Mouse (Mus musculus) erythroblast, embryonic 14.5 days (primary cell): ENCODE measurements at regions not wholly inside any gene's neighbourhood (a gene's known extent, or its start where the extent isn't known, plus 50 kb on each side); places are given as distances from the start of the nearest gene placed in this dataset.

ENCODE experiments used
- GATA1 ChIP-seq: IDR thresholded peaks from 2 replicates; pipeline ENCODE4 v1.6.1; 2012; ENCODE audit warnings: low read length, inconsistent platforms, mixed read lengths
- TAL1 ChIP-seq: IDR thresholded peaks from 3 replicates; pipeline ENCODE4 v1.6.1; 2012; ENCODE audit warnings: low read length, inconsistent platforms, mixed read lengths

- TF ChIP-seq TAL1 (no peak), GATA1 (no peak)
These were observed 272.8 kb upstream of the Zmiz1 start for GRCm38 (mm10) chr14:25185959-25186771.
